Mouse (Mus musculus) urinary bladder, postnatal 14 days (tissue): ENCODE measurements around the gene Agxt.
A peak's percentile ranks its signal among the peaks of the same experiment; 100 is the strongest.

Experiments used
- DNase-seq: peaks from one replicate; pipeline ENCODE4 v3.0.0; 2021; ENCODE audit warnings: low spot score

The Agxt gene

GRCm38 (mm10) chr1:93135036-93135526, at the start of gene Agxt:
Agxt (plus strand) TSS chr1:93135240.
- no peak for DNase-seq

GRCm38 (mm10) chr1:93092582-93092981, 42.5 kb upstream of the Agxt start:
- DNase-seq = no peak

- no peak for DNase-seq
Observed at GRCm38 (mm10) chr1:93098956-93099355, 36.1 kb upstream of the Agxt start.

- DNase-seq = peak; percentile 13
Observed at GRCm38 (mm10) chr1:93100243-93100575, 34.8 kb upstream of the Agxt start.

GRCm38 (mm10) chr1:93100576-93101491, 34.2 kb upstream of the Agxt start:
- DNase-seq = no peak

GRCm38 (mm10) chr1:93101571-93102061, 33.4 kb upstream of the Agxt start, which contains the start of gene Kif1a:
Kif1a (minus strand) TSS chr1:93101951.
- no peak for DNase-seq

- no peak for DNase-seq
Observed at GRCm38 (mm10) chr1:93102700-93103099, 32.3 kb upstream of the Agxt start.

GRCm38 (mm10) chr1:93114713-93115463, 20.2 kb upstream of the Agxt start:
- DNase-seq = peak; percentile 69

- no peak for DNase-seq
Observed at GRCm38 (mm10) chr1:93115471-93115870, 19.6 kb upstream of the Agxt start.

GRCm38 (mm10) chr1:93118816-93119215, 16.2 kb upstream of the Agxt start:
- no peak for DNase-seq

GRCm38 (mm10) chr1:93123179-93123854, 11.7 kb upstream of the Agxt start:
- DNase-seq = no peak

GRCm38 (mm10) chr1:93124066-93124465, 11.0 kb upstream of the Agxt start:
- no peak for DNase-seq

- DNase-seq = no peak
Observed at GRCm38 (mm10) chr1:93125256-93125655, 9.8 kb upstream of the Agxt start.

- no peak for DNase-seq
Observed at GRCm38 (mm10) chr1:93128209-93128608, 6.8 kb upstream of the Agxt start.

GRCm38 (mm10) chr1:93128710-93129349, 6.2 kb upstream of the Agxt start:
- peak; percentile 69 for DNase-seq

- DNase-seq = peak; percentile 35
Observed at GRCm38 (mm10) chr1:93130242-93130983, 4.6 kb upstream of the Agxt start.

GRCm38 (mm10) chr1:93132676-93133075, 2.4 kb upstream of the Agxt start:
- no peak for DNase-seq

GRCm38 (mm10) chr1:93138534-93138933, 3.5 kb downstream of the Agxt start:
- DNase-seq = no peak

GRCm38 (mm10) chr1:93139713-93140112, 4.7 kb downstream of the Agxt start:
- no peak for DNase-seq

- no peak for DNase-seq
Observed at GRCm38 (mm10) chr1:93142871-93143270, 7.8 kb downstream of the Agxt start.

- DNase-seq = no peak
Observed at GRCm38 (mm10) chr1:93144176-93144575, 9.1 kb downstream of the Agxt start.
